Mouse (Mus musculus) bone marrow macrophage, adult 2 months (primary cell): ENCODE results near the gene Batf3. TPM values are rescaled to one million over a fixed set of nuclear protein-coding genes. Genes with fewer than 3 reads are reported as not detected.
A peak's percentile ranks its signal among the peaks of the same experiment; 100 is the strongest.

ENCODE experiments used
- H3K27ac ChIP-seq: 2 replicates; pipeline ENCODE4 v1.5.1; 2012; ENCODE audit warnings: low read depth, low read length; ENCODE audit not compliant: insufficient read depth
- H3K4me1 ChIP-seq: 2 replicates; pipeline ENCODE4 v1.6.1; 2012; ENCODE audit warnings: low read length; ENCODE audit not compliant: control insufficient read depth, insufficient read depth
- H3K4me3 ChIP-seq: 2 replicates; pipeline ENCODE4 v1.5.1; 2012; ENCODE audit warnings: mild to moderate bottlenecking, low read length, moderate library complexity; ENCODE audit not compliant: insufficient read depth
- CTCF ChIP-seq: IDR thresholded peaks from 2 replicates; pipeline ENCODE4 v1.5.1; 2012; ENCODE audit warnings: low read depth, mild to moderate bottlenecking, low read length, moderate library complexity
- POLR2A ChIP-seq: IDR thresholded peaks from 2 replicates; pipeline ENCODE4 v1.6.1; 2012; ENCODE audit warnings: mild to moderate bottlenecking, low read depth, low read length, borderline replicate concordance
- polyA plus RNA-seq: library from polyadenylated mRNA; stranded (reverse); fragments of >200 nt; gene quantifications from 2 replicates; pipeline ENCODE4 v1.2.4, GENCODE M21; 2012; ENCODE audit not compliant: missing spikeins, insufficient read depth, insufficient read length

Gene Batf3
- polyA plus RNA-seq, 1 experiment: 7.0 TPM

DNA sequence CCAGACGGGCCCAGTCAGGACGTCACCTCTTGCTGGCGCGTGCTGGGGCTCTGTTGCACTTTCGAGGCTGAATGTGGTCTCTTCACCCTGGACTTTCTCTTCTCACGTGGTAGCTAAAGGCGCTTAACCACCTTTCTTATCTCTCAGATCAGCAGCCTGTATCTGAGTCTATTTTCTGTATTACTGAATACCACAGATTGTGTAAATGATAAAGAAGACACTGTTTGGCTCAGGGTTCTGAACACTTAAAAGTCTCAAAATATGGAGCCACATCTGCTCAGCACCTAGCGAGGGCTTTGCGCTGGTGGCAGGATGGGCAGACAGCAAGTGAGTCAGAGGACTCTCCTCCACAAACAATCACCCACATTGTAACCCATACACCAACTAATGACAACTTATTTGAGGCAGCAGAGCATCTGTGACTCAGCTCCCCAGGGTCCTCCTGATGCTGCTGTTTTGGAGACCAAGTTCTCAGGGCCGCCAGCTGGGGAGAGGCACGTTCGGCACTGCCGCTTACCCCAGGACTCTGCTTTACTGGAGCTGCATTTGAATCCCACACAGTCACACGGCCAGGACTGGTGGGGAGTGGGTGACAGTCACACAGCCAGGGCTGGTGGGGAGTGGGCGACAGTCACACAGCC, 5.2 kb downstream of the Batf3 start:
- TF ChIP-seq POLR2A (no peak), CTCF (no peak)
- Histone ChIP-seq H3K4me3 (no peak overlapping the region), H3K27ac (no peak overlapping the region), H3K4me1 (peaks cover 9% of the 10 kb centered on the region)

DNA sequence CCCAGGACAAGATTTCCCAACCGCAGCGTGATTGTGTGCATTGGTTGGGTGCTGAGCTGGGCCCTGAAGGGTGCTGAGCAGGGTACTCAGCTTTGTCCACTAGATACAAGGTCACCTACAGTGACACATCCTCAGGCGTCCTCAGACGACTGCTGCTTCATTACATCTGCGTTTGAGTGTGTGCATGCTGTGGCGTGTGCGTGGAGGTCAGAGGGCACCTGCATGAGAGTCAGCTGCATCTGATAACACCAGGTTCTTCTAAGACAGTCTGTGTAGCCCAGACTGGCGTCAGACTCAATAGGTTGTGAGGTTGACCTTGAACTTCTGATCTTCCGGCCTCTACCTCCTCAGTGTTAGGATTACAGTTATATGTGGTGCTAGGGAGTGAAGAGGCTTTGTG, 7.6 kb downstream of the Batf3 start:
- Histone ChIP-seq H3K4me3 (no peak overlapping the region), H3K4me1 (peaks cover 20% of the 10 kb centered on the region), H3K27ac (no peak overlapping the region)
- TF ChIP-seq POLR2A (no peak), CTCF (no peak)

DNA sequence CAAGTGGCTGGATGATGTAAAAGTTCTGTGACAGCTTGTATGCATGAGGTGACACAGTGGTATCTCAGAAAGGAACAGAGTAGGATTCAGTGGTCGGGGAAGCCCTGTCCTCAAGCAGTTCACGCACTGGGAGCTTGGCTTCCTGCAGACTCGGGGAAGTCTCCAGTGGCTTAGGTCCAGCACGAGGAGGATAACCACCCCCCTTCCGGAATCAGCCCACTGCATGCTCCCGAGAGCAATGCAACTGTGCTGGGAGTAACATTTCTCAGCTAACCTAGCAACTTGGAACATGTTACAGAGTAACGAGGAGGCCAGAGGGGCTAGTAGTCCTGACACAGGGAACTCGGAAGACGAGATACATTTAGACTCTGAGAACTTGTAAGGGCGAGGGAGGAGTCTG, 9.7 kb downstream of the Batf3 start:
- Histone ChIP-seq H3K27ac (no peak overlapping the region), H3K4me1 (peaks cover 38% of the 10 kb centered on the region), H3K4me3 (no peak overlapping the region)
- TF ChIP-seq POLR2A: no peak

DNA sequence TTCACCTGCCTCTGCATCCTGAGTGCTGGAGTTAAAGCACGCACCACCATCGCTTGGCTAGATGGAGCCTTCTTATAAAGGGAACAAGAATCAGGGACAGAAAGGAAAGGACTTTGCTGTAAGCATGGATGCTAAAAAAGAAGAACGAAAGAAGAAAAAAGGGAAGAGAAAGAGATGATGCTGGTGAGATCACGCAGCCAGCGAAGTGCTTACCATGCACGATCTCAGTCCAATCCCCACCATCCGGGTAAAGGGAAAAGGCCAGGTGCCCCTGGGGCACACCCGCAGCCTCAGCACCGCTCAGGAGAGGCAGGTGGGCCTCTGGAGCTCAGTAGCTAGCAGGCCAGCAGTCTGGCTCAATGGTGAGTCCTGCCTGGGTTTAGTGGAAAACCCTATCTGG, 12.3 kb downstream of the Batf3 start:
- peak overlapping the region; percentile 87 for H3K27ac ChIP-seq
- H3K4me3 ChIP-seq: no peak overlapping the region
- TF ChIP-seq POLR2A (no peak), CTCF (no peak)
- H3K4me1 ChIP-seq: peaks cover 47% of the 10 kb centered on the region

DNA sequence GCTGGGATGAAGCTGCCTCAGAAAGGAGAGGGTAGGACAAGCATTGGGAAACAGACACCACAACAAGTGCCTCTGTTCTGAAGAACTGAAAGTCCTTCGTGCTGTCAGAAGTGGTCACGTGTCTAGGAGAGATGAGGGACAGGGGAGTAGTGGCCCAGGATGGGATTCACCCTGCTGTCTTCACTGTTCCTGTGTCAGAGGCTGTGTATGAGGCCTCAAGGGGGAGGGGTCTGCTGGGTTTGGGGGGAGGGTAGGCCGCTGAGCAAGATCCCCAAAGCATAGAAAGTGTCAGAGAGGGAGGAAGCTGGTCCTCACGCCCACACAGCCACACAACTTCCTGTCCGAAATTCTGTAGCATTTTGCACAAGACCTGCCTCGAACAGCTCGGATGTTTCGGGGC, 13.5 kb downstream of the Batf3 start:
- H3K27ac ChIP-seq: peak overlapping the region; percentile 87
- TF ChIP-seq CTCF (no peak), POLR2A (no peak)
- peak overlapping the region; percentile 11 for H3K4me3 ChIP-seq
- H3K4me1 ChIP-seq: peaks cover 56% of the 10 kb centered on the region

DNA sequence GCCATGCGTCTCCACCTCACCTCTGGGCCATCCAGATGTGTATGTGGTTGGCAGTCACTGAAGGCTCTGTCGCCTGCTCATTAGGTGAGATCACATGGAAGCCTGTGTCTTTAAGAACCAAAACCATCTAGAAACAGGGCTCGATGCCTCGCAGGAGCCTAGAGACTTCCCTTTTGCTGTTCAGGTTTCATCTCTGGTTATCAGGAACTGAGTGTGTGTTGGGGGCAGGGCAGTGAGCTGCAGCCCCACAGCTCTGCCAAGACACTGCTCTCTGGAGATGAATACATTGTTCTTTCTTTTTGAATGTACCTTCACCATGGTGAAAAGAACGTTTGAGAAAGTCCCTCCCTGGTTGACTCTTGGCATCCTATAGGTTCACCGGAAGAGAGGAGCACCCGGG, 17.2 kb downstream of the Batf3 start:
- no peak overlapping the region for H3K27ac ChIP-seq
- TF ChIP-seq POLR2A: no peak
- no peak for TF ChIP-seq CTCF

DNA sequence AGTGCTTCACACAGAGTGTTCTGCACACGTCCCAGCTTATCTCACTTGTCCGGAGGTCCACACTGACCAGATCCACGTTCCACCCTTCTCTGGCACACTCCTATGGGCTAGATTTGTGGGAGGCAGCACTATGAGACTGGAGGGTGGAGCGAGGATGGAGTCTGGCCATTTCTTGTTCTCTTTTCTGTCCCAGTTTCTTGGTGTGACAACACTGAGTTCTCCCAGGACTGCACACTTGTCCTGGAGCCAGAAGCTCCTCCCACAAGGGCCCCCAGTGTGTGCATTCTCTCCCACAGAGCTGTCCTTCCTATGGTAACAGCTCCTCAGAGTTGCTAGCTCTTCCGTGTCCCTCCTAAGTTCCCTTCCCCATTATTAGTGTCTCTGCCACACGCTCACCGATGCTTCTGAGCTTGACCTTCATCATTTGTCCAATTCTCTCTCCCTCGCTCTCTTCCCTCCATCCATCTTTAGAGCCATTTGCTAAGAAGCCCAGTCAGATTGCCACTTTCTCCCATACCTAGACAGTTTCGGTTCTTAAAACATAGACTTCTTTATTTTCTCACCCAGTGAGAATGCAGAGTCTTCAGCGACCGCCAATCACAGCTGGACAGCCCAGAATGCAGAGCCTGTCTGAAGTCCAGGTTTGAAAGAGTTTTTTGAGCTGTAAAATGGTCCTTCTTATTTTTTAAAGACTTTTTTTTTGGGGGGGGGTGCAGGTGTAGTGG, 18.0 kb downstream of the Batf3 start:
- TF ChIP-seq CTCF (no peak), POLR2A (no peak)
- Histone ChIP-seq H3K4me3 (no peak overlapping the region), H3K27ac (no peak overlapping the region), H3K4me1 (peaks cover 51% of the 10 kb centered on the region)

More for the DNA sequence above, 17.2 kb downstream of the Batf3 start:
- peaks cover 52% of the 10 kb centered on the region for H3K4me1 ChIP-seq
- H3K4me3 ChIP-seq: no peak overlapping the region

DNA sequence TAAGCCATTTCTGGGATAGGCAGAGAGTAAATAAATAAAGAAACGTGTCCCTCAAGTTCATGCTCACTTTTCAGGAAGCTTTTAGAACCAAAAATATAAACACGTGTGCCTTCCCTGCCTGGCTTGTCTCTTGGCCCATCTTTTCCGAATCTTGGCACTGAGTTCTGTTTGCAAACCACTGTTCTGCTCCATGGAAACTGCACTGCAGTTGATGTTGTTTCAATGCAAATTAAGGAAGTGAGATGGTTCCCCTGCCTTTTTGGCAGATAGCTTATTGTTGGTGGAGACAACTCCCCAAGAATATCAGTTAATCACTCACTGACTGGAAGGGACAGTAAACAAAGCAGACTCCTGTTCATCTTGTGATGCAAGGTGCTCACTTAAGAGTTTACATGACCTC, 25.1 kb downstream of the Batf3 start:
- peaks cover 54% of the 10 kb centered on the region for H3K4me1 ChIP-seq
- no peak for TF ChIP-seq CTCF
- no peak for TF ChIP-seq POLR2A
- H3K4me3 ChIP-seq: no peak overlapping the region
- peak overlapping the region; percentile 50 for H3K27ac ChIP-seq

DNA sequence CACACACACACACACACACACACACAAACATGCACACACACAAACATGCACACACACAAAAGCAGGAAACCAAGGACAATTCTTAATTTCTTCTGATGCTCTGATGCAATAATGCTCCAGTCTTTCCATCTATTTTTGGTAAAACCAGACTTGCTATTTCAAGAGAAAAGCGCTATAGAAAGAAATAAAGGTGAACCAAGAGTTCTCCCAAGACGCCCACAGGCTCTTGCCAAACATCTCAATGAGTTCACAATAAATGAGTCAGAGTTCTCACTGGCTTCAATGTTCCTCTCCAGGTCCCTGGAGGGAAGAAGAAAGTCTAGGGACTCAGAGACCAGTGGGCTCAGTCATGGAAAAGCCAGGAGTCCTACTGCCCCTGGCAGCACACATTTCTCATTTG, 26.0 kb downstream of the Batf3 start:
- peaks cover 52% of the 10 kb centered on the region for H3K4me1 ChIP-seq
- no peak overlapping the region for H3K27ac ChIP-seq
- H3K4me3 ChIP-seq: no peak overlapping the region
- TF ChIP-seq CTCF (no peak), POLR2A (no peak)

DNA sequence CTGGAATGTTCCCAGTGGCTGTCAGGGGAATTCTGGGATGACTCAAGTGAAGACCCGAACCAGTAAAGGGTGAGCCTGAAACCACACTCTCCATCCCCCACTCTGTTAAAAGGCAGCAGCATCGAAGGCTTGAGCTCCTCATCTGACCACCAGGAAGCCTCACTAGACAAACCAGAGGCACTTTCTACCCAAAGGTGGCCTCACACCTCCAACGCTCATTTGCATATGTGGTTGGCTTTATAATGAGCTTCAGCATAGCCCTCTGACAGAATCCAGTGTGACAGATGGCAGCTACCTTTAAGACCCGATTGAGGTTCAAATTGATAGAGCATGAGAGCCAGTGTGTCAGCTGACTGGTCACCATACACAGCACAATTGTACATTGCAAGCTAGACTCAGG, 26.6 kb downstream of the Batf3 start:
- no peak overlapping the region for H3K27ac ChIP-seq

More for the DNA sequence above, 26.6 kb downstream of the Batf3 start:
- TF ChIP-seq CTCF (no peak), POLR2A (no peak)
- Histone ChIP-seq H3K4me1 (peaks cover 46% of the 10 kb centered on the region), H3K4me3 (no peak overlapping the region)
